Mouse (Mus musculus) thymus, postnatal 10 days (tissue): ENCODE measurements around the gene Rasal2.
"Not testable (repeated sequence)": the region's sequence is repeated elsewhere in the genome, so short reads cannot be mapped to it uniquely, and the experiment has no call there.

Source experiments
- DNase-seq, 2 experiments: peaks; one replicate each; pipeline ENCODE4 v3.0.0; 2021; ENCODE audit warnings: low spot score in 2 of 2

The Rasal2 gene

GRCm38 (mm10) chr1:157243576-157244452, 168.6 kb downstream of the Rasal2 start:
- DNase-seq = no peak

- no peak for DNase-seq
These were observed 172.7 kb downstream of the Rasal2 start for GRCm38 (mm10) chr1:157239687-157240086.

- DNase-seq = not testable (repeated sequence)
These were observed 175.6 kb downstream of the Rasal2 start for GRCm38 (mm10) chr1:157236650-157237344.

- DNase-seq = no peak
These were observed 178.9 kb downstream of the Rasal2 start for GRCm38 (mm10) chr1:157233451-157233850.

GRCm38 (mm10) chr1:157232372-157232771, 180.0 kb downstream of the Rasal2 start:
- DNase-seq = no peak

- DNase-seq = no peak
These were observed 181.4 kb downstream of the Rasal2 start for GRCm38 (mm10) chr1:157231016-157231415.

GRCm38 (mm10) chr1:157230386-157230785, 182.0 kb downstream of the Rasal2 start:
- DNase-seq = no peak

- no peak for DNase-seq
These were observed 187.4 kb downstream of the Rasal2 start for GRCm38 (mm10) chr1:157225013-157225412.

- DNase-seq = no peak
These were observed 191.5 kb downstream of the Rasal2 start for GRCm38 (mm10) chr1:157220910-157221309.

- no peak for DNase-seq
These were observed 191.9 kb downstream of the Rasal2 start for GRCm38 (mm10) chr1:157220466-157220865.

GRCm38 (mm10) chr1:157208754-157209153, 203.6 kb downstream of the Rasal2 start:
- no peak for DNase-seq

- DNase-seq = no peak
These were observed 206.7 kb downstream of the Rasal2 start for GRCm38 (mm10) chr1:157205685-157206084.

GRCm38 (mm10) chr1:157183043-157183442, 229.4 kb downstream of the Rasal2 start:
- DNase-seq = no peak

- no peak for DNase-seq
These were observed 230.0 kb downstream of the Rasal2 start for GRCm38 (mm10) chr1:157182431-157182830.

GRCm38 (mm10) chr1:157181081-157181480, 231.3 kb downstream of the Rasal2 start:
- no peak for DNase-seq

GRCm38 (mm10) chr1:157178988-157179764, 233.2 kb downstream of the Rasal2 start:
- no peak for DNase-seq

GRCm38 (mm10) chr1:157169292-157169691, 243.1 kb downstream of the Rasal2 start:
- DNase-seq = no peak

- no peak for DNase-seq
These were observed 243.5 kb downstream of the Rasal2 start for GRCm38 (mm10) chr1:157168891-157169290.

GRCm38 (mm10) chr1:157153781-157154180, 258.6 kb downstream of the Rasal2 start:
- DNase-seq = no peak

- no peak for DNase-seq
These were observed 262.3 kb downstream of the Rasal2 start for GRCm38 (mm10) chr1:157150107-157150506.

GRCm38 (mm10) chr1:157144621-157145020, 267.8 kb downstream of the Rasal2 start:
- no peak for DNase-seq

GRCm38 (mm10) chr1:157143326-157143932, 269.0 kb downstream of the Rasal2 start:
- DNase-seq = no peak
